Mouse (Mus musculus): ENCODE data around the gene Mta3.

Mta3 gene

GRCm38 (mm10) chr17:83810285-83810684 is 104.3 kb downstream of the Mta3 start:
- DNase-seq (ENCODE audit: low read depth, low spot score), result peak; percentile 38

DNA sequence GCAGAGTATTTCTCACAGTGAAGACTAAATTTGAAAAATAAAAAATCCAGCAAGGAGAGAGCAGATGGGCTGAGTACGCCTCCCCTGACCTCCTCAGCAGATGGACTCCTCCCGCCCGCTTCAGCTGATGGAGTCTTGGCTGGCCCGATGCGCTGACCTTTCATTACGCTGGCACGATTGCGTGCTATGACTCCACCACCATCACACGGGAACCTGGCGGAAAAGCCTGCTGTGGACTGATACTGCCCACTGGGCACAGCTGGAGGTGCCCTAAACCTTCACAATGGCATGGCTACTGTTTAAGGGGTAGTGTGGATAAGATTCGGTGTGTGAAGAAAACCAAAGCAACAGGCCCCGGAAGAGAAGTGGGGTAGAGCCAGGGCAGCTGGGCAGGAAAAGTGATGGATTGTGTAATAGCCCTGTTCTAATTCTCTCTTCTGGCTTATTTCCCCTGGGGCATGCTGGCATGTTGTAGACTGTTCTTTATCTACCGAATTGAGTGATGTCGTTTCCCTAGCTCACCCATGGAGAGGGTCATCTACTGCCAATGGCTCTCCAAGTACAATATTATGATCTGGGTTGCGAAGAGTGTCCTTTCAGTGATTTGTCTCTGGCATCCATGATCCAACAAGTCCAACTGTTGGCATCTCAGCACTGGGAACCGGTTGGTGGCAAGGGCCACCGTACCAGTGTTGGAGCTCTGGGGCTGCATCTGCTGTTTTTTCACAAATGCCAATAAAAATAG is 106.4 kb downstream of the Mta3 start:
- no peak for DNase-seq (ENCODE audit: low read depth, low spot score)

GRCm38 (mm10) chr17:83813050-83813449 is 107.1 kb downstream of the Mta3 start:
- DNase-seq (ENCODE audit: low read depth, low spot score), result no peak

DNA sequence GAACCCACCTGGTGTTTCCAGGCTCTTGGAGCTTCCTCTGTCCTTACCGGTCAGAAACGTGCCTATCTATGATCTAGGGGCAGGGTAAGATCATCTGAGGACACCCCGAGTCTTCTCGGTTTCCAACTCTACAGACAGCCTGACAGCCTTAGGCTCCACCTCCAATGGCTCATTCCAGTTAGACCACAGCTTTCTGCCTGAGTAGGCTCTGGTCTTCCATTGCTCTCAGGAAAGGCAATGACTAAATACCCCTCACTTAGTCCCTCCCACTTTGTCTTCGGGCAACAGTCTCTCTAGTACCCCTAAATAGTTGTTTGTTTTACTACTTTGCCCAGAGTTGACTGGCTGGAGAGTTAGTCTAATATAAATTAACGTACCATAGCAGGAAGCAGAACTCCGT is 111.0 kb downstream of the Mta3 start:
- DNase-seq (ENCODE audit: low read depth, low spot score), result no peak

DNA sequence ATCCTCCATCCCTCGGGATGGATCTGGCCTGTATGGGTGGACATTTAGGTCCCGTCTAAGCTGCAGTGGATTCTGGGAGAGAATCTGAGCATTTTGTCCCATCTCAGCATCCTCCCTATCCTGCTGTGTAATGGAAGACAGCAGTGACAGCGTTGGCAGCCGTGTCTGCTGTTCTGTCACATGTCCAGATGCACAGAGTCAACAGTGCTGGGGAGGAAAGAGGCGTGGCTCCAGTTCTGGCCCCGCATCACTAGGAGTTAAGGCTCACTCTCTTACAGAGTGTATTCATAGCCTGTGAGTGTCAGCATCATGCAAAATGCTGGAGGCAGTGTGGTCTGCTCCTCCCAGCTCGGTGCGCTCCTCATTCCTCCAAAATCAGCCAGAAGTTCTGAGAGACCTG is 113.5 kb downstream of the Mta3 start:
- no peak for DNase-seq (ENCODE audit: low read depth, low spot score)

DNA sequence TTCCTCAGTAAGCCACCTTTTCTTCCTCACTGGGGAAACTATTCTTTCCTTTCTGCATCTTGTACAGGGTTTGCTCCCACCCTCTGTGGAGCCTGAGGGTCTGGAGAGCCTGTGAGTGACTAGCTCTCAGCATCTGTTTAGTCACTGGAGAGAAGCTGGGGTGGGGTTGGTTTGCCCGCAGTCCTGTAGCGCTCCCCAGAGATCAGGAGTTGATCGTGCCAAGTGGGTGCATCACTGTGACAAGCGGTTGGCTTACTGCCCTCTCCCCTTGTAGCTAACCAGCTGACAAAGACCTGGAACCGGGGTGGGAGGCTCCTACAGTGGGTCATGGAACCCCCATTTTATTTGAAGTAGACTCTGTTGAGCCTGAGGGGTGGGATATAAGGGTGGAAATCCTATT is 114.7 kb downstream of the Mta3 start:
- no peak for DNase-seq (ENCODE audit: low read depth, low spot score)

DNA sequence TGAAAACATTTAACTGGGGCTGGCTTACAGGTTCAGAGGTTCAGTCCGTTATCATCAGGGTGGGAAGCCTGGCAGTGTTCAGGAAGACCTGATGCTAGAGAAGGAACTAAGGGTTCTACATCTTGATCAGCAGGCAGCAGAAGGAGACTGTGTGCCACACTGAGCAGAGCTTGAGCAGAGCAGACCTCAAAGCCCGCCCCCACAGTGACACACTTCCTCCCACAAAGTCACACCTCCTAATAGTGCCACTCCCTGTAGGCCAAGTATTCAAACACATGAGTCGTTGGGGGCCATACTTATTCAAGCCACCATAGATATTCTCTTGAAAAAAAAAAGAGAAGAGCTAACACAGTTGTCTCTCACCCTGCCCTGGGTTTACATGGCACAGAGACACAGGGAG is 115.9 kb downstream of the Mta3 start:
- no peak for DNase-seq (ENCODE audit: low read depth, low spot score)

- DNase-seq (ENCODE audit: low read depth, low spot score), result no peak
Observed at GRCm38 (mm10) chr17:83823835-83824234, 117.9 kb downstream of the Mta3 start.

DNA sequence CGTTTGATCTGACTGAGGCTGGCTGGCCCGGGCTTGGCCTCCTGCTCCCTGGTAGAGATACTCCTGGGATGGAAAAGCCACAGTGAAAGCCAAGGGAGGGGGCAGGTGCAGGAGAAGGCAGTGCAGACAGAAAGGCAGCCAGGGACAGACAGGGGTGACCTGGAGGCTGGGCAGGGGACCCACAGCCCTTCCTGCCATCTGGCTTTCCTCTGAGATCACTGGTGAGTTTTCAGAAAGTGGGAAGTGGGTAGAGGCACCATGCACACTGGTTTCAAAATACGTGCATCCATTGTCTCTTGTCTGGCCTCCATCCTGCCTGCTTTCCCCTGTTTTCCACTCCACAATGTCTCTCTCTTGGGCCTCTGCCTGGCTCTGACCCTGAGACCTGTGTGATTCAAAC is 123.4 kb downstream of the Mta3 start:
- no peak for DNase-seq (ENCODE audit: low read depth, low spot score)

GRCm38 (mm10) chr17:83830616-83831292 is 124.8 kb downstream of the Mta3 start:
- no peak for DNase-seq (ENCODE audit: low read depth, low spot score)

GRCm38 (mm10) chr17:83834120-83834519 is 128.2 kb downstream of the Mta3 start:
- DNase-seq (ENCODE audit: low read depth, low spot score), result no peak

DNA sequence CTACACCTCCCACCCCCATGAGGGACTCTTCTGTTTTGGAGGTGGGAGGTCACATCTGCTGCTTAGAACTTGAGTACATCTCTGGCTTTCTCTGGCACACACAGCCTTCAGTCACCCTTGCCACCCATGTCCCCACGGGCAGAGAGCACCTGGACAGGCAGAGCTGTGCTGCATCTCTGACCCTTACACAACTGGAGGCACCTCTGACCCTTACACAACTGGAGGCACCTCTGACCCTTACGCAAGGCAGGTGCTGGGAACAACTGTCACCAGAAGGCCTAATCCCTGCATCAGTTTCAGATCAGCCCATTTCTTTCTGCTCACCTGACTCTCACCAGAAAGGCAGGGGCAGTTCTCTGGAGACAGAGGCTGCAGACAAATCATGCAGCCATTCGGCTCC is 130.1 kb downstream of the Mta3 start:
- no peak for DNase-seq (ENCODE audit: low read depth, low spot score)

- no peak for DNase-seq (ENCODE audit: low read depth, low spot score)
Observed at GRCm38 (mm10) chr17:83837659-83838190, 131.8 kb downstream of the Mta3 start.

DNA sequence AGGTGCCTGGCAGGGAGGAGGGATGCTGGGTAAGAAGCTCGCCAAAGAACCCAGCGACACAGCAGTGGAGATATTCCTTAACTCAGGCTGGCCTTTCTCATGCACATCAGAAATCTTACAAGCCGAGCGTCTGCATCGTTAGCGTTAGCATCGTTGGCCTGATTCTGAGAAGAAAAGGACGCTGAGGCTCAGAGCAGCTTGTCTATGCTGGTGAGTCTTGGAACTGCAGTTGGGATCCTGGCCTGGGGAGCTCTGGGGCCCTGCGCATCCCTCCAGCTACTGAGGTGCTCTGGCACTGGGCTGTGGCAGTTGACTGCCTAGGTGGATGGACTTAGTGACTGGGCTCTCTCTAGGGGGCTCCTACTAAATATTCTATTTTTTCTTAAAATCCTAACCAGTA is 133.2 kb downstream of the Mta3 start:
- peak; percentile 50 for DNase-seq (ENCODE audit: low read depth, low spot score)

DNA sequence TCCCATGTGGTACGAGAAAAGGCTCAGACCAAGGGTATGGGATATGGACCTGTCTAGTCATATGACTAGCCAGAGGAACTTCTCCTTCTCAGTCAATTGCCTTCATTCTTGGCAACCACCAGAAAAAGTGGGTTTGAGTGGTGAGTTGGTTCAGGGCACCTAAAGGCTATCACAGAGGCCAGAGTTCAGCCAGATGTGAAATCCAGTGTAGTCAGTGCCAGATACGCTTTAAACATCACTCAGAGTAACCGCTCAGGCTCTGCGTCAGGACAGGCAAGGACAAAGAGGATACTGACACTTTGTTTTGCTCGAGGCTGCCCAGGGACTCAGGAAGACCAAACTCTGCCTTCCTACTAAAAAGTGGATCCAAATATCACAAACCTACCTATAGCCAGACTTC is 135.0 kb downstream of the Mta3 start:
- DNase-seq (ENCODE audit: low read depth, low spot score), result no peak

- DNase-seq (ENCODE audit: low read depth, low spot score), result no peak
Observed at GRCm38 (mm10) chr17:83843780-83844179, 137.8 kb downstream of the Mta3 start.

- DNase-seq (ENCODE audit: low read depth, low spot score), result no peak
Observed at GRCm38 (mm10) chr17:83845538-83845937, 139.6 kb downstream of the Mta3 start.

DNA sequence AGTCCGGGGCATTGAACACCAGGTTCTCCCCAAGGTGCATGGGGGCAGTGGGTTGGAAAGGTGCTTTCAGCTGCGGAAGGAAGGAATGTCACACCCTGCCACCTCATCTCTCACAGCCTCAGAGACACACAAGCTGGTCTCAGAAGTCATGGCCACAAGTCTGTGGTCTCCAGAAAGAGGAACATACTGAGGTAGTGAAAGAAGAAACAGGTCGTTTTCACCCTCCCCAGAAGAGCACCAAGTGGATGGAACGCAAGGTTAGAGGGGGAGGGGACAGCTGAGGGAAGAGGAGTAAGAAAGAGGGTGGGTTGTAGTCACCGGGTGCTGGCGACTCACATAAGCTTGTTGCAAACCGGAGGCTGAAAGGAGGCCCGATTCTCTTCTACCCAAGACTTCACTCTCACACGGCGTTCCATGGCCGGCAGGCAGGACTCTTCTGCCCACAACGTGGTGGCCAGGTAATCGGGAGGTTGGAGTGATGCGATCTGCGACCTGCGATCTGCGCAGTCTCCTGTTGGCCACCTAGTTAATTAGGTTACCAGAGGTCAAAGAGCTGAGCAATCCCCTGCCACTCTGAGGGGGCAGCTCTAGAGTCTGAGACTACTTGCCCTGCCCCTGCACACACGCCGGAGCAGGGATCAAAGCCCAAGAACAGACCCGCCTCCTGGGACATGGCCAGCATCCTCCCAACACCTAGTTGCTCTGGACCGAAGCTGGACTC is 140.5 kb downstream of the Mta3 start:
- DNase-seq (ENCODE audit: low read depth, low spot score), result no peak

GRCm38 (mm10) chr17:83847100-83847499 is 141.1 kb downstream of the Mta3 start:
- no peak for DNase-seq (ENCODE audit: low read depth, low spot score)

GRCm38 (mm10) chr17:83847815-83848214 is 141.9 kb downstream of the Mta3 start, which contains the start of gene Haao:
TSS of gene Haao (minus strand) at chr17:83847963.
- peak; percentile 47 for DNase-seq (ENCODE audit: low read depth, low spot score)

DNA sequence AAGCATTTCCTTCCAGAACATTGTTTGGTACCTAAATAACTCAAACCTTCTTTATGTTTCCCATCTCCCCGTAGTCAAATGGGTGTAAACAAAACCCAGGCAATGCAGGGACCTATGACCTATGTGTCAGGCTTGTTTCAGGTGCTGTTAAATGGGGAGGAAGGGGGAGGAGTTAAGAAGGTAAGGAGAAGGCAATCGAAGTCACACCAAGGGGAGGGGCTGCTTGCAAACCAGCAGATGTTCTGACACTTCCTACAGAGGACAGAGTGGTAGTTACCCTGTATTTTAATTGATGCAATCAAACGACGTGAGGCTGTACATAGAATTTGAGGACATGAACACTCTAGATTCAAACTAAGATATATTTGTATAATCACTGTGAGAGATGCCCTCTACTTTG is 142.5 kb downstream of the Mta3 start:
- no peak for DNase-seq (ENCODE audit: low read depth, low spot score)

DNA sequence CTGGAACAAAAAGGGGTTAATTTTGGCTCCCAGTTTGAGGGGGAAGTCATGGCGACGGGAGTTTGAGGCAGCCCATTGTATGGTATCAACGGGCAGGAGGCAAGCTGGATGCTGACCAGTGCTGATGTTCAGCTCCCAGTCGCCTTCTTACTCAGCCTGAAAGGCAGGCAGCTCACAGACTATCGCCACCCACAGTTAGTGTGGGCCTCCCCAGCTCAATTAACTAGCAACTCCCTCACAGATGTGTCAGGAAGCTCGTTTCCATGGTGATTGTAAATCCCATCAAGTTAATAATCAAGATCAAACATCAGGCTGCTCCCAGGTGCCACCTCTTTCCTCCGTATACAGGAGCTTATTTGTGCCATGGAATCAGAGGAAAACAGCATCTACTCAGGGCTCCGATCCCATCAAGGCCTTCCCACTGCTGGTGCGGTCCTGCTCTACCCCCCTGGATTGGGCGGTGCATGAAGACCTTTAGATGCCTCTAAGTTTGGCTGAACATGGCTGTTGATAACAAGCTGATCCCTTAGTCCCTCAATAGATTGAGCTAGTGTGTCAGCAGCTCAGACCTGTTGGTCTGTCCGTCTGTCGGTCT is 143.2 kb downstream of the Mta3 start:
- no peak for DNase-seq (ENCODE audit: low read depth, low spot score)

All from R1 (cell line).